Mouse (Mus musculus) thymus, postnatal 0 days (tissue): Measurements from ENCODE around the gene E130309D02Rik. TPM values are rescaled to one million over a fixed set of nuclear protein-coding genes. Genes with fewer than 3 reads are reported as not detected.
A peak's percentile ranks its signal among the peaks of the same experiment; 100 is the strongest.

ENCODE experiments used
- DNase-seq: peaks from one replicate; pipeline ENCODE4 v3.0.0-alpha.2; 2015; ENCODE audit warnings: low spot score
- polyA plus RNA-seq: library from polyadenylated mRNA; unstranded; fragments of >200 nt; fragmentation: Nextera tagmentation; extraction: Ambion mirVana; gene quantifications from 2 replicates; pipeline ENCODE4 v1.2.1, GENCODE M21; 2015

E130309D02Rik gene
- polyA plus RNA-seq, 1 experiment from 2014 or later, result 47.8 TPM

DNA sequence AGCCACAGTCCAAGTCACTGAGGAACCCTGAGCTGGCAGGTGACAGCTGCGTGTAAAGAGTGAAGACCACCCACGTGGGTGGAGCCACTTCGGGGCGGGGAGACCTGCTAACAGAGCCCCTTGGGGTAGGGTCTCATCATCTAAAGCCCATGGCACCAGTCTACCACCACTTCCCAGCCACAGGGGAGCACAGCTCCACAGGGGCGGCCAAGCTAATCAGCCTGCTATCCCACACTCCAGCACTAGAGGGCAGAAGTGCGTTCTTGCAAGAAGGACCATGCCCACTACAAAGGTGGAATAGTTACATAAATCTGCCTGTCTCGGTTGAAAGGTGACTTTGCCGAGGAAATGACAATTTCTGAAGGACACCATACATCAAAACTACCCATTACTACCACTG is 3.3 kb downstream of the E130309D02Rik start:
- DNase-seq, result peak; percentile 77

DNA sequence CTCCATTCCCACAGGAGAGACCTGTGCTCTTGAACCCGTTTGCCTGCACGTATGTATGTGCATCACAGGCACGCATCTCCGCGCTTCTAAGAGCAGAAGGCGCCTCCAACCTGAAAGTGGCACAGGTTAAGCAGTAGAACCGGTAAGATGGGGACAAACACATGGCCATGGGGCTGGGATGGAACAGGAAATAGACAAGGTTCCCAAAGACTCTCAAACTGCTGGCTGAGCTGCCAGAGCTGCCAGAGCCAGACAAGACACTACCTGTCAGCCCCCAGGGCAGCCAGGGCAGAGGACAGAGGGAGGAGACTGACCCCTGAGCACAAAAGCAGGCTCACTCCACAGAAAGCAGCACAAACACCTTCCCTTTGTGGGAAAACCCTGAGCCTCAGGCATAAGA is 5.2 kb downstream of the E130309D02Rik start:
- no peak for DNase-seq

DNA sequence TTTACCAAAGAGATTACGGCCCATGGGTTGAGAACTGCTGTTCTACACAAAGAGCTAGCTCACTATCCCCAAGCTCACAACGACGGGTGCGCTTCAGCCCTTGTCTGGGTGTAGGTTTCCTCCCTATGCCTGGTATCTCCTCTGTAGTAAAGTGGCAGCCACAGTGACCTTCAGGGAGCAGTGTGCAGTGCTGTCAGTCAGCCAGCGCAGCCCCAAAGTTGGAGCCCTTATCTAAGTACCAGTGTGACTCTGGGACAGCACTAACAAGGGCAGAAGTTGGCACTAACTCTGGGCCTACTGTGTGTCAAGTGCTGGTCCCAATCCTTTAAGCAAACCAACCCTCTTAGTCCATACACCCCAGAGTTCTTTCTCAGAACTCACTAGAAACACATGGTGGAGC is 6.3 kb downstream of the E130309D02Rik start:
- DNase-seq, result no peak

DNA sequence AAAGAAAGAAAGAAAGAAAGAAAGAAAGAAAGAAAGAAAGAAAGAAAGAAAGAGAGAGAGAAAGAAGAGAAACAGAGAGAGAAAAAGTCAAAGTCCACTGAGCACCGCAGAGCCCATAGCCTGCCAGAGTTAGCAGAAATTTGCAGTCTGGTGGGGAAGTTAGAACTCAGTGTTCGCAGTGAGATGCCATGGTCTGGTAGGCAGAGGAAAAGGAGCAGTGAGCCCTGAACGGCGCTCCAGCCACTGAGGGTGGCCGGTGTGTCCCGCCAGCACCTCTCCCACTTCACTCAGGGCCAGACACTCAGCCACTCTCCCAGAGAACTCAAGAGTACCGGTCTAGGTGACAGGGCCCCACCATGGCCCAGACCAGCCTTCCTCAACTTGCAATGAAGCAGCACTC is 10.9 kb downstream of the E130309D02Rik start:
- no peak for DNase-seq

DNA sequence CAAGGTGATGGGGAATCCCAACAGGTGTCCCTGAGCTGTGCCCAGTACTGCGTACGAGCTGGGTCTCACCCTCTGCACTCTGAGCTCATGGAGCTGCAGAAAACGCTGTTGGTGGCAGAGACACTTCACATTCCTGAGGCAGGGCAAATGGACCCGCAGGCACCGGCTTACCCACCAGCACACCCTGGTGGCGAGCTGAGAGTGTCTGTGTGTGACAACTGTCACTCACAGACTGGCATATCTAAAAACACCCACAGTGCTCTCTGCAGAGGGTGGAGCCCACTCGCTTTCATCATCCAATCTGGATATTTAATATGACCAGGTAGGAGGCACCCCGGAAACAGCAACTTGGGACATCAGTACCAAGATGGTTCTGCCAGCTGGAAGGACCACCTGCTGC is 13.9 kb downstream of the E130309D02Rik start:
- no peak for DNase-seq

DNA sequence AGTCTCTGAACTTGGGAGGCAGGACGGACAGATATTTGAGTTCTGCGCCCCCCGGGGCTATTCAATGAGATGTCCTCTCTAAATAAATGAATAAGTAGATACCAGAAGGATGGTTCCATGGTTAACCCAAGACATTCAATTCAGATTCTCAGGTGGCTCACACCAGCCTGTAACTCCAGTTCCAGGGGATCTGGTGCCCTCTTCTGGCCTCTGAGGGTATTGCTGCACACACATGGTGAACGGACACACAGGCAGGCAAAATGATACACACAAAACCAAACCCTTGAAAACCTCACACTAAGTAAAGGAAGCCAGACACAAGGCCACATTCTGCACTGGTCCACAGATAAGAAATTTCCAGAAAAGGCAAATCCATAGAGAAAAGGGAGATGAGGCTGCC is 15.5 kb downstream of the E130309D02Rik start:
- peak; percentile 48 for DNase-seq

DNA sequence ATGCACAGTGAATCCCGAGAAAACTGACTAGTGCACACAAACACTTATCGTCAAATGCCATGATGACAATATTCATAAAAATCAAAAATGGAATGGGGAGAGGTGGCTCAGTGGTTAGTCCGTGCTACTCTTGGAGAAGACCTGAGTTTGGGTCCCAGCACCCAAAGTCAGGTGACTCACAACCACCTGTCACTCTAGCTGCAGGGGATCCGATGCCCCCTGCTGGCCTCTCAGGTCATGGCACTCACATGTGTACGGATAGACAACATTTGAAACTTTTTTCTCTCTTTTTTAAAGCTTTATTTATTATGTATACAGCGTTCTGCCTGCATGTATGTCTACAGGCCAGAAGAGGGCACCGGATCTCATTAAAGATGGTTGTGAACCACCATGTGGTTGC is 16.8 kb downstream of the E130309D02Rik start:
- DNase-seq, result no peak

DNA sequence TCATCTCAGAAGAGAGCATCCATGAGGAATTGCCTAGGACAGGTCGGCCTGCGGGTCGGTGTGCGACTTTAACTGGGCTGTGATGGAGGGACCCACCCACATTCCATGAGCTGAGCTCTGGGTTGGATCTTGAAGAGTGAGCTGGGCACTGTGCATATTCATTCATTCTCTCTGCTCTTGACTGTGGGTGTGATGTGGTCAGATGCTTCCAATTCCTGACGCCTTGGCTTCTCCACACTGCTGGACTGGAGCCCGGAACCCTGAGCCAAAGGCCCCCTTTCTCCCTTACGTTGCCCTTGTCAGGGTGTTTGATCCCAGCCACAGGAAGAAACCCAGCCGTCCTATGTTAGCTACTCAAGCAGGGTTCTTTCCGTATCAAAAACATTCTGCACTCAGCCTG is 17.2 kb downstream of the E130309D02Rik start:
- no peak for DNase-seq

DNA sequence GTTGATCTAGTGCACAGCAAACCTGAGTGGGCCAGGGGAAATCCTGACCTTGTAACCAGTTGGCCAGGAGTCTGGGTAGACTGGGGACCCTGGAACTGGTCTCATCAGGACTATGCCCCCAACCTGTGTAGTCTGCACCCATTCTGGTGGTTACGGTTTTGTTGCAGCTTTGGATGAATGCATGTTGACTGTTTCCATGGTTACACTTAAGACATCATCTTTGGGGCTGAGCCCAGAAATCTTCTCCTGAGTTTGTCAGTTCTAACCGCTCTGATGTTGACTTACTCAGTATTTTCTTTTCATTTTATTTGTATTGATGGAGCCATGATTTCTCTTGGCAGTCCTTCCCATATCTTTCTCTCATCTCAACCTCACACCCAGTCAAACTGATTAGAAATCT is 19.8 kb downstream of the E130309D02Rik start:
- no peak for DNase-seq

DNA sequence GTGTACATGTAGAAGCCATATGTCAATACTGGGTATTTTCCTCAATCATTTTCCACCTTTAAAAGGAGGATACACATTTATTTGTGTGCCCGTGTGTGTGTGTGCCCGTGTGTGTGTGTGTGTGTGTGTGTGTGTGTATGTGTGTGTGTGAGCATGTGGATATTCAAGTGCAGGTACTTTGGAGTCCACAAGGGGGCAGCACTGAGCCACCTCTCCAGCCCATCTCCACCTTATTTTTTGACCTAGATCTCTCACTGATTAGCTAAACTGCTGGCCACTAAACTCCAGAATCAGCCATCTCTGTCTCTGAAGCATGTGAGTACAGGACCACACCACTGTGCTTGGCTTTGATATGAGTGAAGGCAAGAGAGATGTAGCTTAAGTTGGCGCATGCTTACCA is 20.3 kb downstream of the E130309D02Rik start:
- DNase-seq, result no peak

DNA sequence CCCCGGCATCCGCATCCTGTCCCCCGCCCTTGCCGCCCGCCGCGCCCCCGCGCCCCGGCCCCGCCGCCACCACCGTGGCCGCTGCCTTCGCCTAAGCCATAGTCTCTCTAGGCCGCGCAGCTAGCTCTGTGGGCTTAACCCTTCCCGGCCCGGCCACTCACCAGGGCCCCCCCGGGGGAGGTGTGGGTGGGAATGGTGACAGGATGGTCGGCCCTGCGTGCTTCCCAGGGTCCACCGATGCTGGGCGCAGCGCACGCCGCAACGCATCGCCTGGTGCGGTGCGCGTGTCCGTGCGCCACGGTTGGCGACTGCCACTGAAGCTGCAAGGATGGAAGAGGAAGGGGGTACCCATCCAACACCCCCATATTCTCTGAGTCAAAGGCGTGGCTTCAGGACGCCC is 21.8 kb downstream of the E130309D02Rik start, which contains the start of gene Zfp853:
Gene Zfp853 (minus strand): TSS at position 220 of the 400 bp plus-strand sequence.
- DNase-seq, result no peak

DNA sequence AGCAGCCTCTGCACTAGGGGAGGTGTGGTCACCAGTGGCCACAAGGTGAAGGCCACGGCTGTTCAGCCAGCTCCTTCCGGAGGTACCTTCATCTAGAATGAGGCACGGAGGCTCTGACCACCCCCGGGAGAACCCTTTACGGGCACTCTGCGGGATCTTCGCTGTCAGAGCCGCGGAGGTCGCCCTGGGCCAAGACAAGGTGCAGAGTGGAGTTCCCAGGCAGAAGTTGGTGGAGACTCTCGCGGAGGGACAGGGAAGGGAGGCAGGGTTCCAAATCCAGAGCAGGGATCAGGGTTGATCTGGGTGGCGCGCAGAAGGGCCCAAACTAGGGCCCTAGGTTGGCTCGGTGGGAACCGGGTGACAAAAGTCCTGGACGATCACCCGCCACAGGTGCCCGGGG is 22.3 kb downstream of the E130309D02Rik start:
- no peak for DNase-seq

DNA sequence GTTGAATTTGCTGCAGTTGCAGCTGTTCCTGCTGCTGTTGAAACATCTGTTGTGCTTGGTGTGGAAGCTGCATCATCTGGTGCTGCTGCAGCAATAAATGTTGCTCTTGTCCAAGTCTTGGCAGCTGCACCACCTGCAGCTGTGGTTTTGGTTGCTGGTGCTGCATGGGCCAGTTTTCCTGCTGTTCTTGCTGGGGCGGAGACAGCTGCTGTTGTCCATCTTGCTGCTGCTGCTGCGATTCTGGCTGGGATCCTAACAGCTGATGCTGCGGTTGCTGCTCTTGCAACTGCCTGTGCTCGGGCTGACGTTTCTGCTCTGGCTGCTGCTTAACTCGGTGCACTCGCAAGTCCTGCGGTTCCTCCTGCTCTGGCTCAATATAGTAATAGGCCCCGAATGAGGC is 25.9 kb downstream of the E130309D02Rik start:
- no peak for DNase-seq

DNA sequence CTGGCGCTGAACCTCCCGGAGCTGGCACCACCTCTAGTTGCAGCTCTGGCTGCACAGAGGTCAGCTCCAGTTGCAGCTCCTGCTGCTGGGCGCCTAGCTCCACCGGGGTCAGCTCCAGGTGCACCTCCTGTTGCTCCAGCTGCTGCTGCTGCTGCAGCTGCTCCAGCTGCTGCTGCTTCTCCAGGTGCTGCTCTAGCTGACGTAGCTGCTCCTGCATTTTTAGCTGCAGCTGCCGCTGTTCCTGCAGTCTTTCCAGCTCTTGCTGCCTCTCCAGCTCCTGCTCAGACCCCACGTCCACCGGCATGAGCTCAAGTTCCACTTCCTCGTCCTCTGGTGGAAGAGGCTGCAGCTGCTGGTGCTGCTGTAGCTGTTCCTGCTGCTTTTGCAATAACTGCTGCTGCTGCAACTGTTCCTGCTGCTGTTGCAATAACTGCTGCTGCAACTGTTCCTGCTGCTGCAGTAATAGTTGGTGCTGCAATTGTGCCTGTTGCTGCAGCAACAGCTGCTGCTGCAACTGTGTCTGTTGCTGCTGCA is 26.7 kb downstream of the E130309D02Rik start:
- no peak for DNase-seq

DNA sequence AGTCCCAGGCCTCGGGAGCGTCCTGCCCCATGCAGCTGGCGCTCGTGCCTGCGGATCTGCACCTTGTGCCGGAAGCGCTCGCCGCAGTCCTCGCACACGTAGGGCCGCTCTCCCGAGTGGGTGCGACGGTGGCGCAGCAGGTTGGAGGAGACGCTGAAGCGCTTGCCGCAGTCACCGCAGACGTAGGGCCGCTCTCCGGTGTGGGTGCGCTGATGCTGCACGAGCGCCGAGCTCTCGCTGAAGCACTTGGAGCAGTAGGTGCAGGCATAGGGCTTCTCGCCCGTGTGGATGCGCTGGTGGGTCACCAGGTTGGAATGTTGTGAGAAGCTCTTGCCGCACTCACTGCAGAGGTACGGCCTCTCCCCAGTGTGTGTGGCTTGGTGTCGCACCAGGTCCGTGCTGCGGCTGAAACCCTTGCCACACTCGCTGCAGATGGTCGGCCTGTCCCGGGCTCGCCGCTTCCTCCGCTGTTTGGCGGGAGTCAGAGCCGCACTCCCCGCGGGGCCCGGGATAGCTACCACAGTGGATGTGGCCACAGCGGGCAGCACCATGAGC is 27.3 kb downstream of the E130309D02Rik start:
- DNase-seq, result peak; percentile 42

DNA sequence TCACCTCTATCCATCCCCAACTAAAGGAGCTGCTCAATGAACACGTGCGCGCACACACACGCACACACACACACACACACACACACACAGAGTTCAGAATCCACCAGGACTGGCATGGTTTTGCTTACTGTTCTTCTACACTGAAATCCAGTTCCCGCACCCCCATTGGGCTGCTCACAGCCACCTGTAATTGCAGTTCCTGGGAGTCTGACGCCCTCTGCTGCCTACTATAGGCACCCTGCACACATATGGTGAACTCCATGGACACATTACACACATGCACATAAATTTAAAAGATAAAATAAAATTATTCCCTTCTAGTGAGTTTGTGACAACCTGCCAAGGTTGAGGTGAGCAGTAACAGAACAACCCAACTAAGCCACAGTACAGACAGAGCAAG is 30.4 kb downstream of the E130309D02Rik start:
- no peak for DNase-seq

DNA sequence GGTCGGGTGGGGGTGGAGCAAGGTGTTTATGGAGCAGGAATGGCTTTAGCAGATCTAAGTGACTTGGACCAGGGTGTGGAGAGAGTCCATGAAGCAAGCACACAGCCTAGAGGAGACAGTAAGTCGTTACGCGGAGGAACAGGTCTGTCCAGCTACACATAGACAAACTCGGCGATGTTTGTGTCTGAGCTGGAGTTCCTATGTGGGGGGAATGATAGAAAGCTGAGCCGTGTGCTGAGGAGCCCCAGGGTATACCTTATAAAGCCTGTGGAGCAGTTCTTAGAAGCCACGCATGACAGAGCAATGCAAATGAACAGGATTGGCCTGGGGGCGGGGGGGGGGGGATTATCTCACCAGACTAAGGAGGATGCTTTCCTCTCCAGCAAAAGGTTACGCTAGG is 35.9 kb downstream of the E130309D02Rik start:
- no peak for DNase-seq

DNA sequence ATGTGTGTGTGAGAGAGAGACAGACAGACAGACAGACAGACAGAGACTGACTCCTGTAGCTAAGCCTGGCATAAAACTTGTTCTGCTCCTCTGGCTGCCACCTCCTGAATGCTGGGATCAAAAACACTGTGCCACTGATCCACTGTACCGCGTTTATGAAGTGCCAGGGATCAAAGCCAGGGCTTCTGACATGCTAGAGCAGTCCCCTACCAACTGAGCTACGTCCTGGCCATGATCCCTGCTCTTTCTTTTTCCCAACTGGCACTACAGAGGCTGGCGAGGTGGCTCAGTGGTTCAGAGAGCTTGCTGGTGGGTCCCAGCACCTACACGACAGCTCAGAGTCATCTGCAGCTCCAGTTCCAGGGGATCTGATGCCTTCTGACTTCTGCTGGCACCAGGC is 39.4 kb downstream of the E130309D02Rik start:
- no peak for DNase-seq

DNA sequence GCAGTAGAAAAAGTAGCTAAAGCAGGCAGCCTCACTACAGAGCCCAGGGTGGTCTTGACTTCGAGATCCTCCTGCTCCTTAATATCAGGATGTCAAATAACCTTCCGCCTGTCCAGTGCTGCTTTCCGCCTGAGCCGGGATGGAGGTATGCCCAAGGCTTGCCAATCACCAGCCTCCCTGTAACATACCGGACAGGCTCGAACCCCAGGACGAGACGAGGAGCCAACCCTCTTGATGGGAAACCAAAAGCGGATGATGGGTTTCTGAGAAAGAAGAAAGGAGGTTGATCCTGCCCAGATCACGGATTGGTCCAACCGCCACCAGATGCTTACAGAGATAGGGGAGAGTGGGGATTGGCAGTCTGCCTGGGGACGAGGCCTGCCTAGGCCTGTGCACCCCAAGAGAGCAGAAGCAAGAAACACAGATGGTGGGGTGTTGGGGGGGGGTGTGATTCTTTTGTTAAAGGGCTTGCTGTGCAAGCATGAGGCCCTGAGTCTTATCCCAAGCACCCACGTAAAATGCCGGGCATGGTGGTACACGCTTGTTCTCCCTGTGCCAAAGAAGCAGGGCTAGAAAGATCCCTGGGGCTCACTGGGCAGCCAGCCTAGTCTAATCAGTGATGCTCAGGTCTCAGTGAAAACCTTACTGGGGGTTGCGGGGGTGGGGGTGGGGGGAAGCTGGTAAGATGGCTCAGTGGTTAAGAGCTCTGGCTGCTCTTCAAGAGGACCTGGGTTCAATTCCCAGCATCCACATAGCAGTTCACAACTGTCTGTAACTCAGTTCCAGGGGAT is 42.4 kb downstream of the E130309D02Rik start:
- no peak for DNase-seq

DNA sequence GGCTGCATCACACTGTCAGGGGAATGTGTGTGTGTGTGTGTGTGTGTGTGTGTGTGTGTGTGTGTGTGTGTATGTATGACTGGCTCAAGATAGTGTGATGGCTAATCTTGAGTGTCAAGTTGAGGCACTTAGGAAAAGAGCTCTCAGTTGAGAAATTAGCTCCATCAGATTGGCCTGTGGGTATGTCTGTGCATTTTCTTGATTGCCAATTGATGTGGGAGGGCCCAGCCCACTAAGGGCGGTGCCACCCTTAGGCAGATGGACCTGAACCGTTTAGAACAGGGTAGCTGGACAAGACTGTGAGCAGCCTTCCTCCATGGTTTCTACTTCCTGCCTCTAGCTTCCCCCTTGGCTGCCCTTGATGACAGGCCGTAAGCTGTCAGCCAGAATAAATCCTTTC is 43.1 kb downstream of the E130309D02Rik start:
- DNase-seq, result no peak

DNA sequence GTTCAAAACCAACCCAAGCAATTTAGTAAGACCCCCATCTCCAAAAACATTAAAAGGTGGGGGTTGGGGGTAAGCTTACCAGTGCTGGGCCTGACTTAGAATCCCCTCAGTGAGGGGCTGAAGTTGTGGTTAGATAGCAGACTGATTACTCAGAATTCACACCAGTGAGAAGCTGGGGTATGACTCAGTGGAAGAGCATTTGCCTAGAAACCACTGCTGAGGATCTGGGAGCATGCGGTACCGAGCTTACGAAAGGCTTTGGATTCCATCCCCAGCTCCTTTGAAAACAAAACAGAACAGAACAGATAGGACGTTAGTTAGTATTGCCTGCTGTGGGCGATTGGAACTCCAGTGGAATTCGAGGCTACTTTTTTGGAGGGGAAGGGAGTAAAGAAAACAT is 43.5 kb downstream of the E130309D02Rik start:
- DNase-seq, result no peak

DNA sequence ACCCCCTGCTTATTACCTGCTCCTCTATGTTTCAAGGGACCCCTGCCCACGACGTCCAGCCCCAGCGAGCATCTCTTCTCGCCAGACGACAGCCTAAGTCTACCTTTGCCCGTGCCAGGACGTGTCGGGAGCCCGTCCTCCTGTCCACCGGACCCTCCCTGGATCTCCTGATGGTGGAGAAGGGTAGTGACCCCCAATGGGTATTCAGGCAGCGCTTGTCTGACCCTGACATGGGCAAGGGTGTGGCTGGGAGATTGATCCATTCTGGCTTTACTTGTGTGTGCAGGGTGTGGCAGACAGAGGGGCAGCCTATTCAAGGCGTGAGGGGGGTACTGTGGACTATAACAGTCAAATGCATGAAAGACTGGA is 45.0 kb downstream of the E130309D02Rik start:
- DNase-seq, result no peak
